Mouse (Mus musculus) hindbrain, embryonic 15.5 days (tissue): ENCODE results near the gene Igsf10. TPM values are rescaled to one million over a fixed set of nuclear protein-coding genes. Genes with fewer than 3 reads are reported as not detected.
A peak's percentile ranks its signal among the peaks of the same experiment; 100 is the strongest.
"Not testable (repeated sequence)": the region's sequence is repeated elsewhere in the genome, so short reads cannot be mapped to it uniquely, and the experiment has no call there.

Source experiments
- ATAC-seq: fragments of 200-750 bp; cut with Nextera tagmentation; 2 replicates; pipeline ENCODE4 v1.8.0; 2017; ENCODE audit warnings: low read depth, moderate number of reproducible peaks, moderate TSS enrichment; ENCODE audit not compliant: low FRiP score
- H3K27ac ChIP-seq: fragments of 300-500 bp; sonication (generic); replicated peaks from 2 replicates; pipeline ENCODE4 v1.5.1; 2015; ENCODE audit warnings: mild to moderate bottlenecking, inconsistent platforms
- H3K27me3 ChIP-seq: fragments of 300-500 bp; sonication (generic); 2 replicates; pipeline ENCODE4 v1.6.1; 2015; ENCODE audit warnings: control low read depth, inconsistent platforms
- H3K36me3 ChIP-seq: fragments of 300-500 bp; sonication (generic); 2 replicates; pipeline ENCODE4 v1.6.1; 2015; ENCODE audit warnings: control low read depth, inconsistent platforms
- H3K4me1 ChIP-seq: fragments of 300-500 bp; sonication (generic); replicated peaks from 2 replicates; pipeline ENCODE4 v1.6.1; 2015; ENCODE audit warnings: control low read depth, inconsistent platforms
- H3K4me2 ChIP-seq: fragments of 300-500 bp; sonication (generic); 2 replicates; pipeline ENCODE4 v1.6.1; 2015; ENCODE audit warnings: moderate library complexity, mild to moderate bottlenecking, inconsistent platforms
- H3K4me3 ChIP-seq: fragments of 300-500 bp; sonication (generic); 2 replicates; pipeline ENCODE4 v1.5.1; 2015; ENCODE audit warnings: mild to moderate bottlenecking, inconsistent platforms
- H3K9ac ChIP-seq: fragments of 300-500 bp; sonication (generic); 2 replicates; pipeline ENCODE4 v1.6.1; 2015; ENCODE audit warnings: inconsistent platforms
- H3K9me3 ChIP-seq: fragments of 300-500 bp; sonication (generic); 2 replicates; pipeline ENCODE4 v1.6.1; 2016; ENCODE audit warnings: control low read depth, inconsistent platforms
- WGBS: fragments of 180-500 bp; shearing (Covaris S2); methylation state at CpG from one replicate; pipeline ENCODE4 v1.1.7; 2015; 5-methylcytosine and 5-hydroxymethylcytosine counted together
- polyA plus RNA-seq: library from polyadenylated mRNA; unstranded; fragments of >200 nt; fragmentation: Nextera tagmentation; extraction: Ambion mirVana; gene quantifications from 2 replicates; pipeline ENCODE4 v1.2.1, GENCODE M21; 2015

Igsf10 gene
- polyA plus RNA-seq = 2.6 and 4.4 TPM in 2 replicates

DNA sequence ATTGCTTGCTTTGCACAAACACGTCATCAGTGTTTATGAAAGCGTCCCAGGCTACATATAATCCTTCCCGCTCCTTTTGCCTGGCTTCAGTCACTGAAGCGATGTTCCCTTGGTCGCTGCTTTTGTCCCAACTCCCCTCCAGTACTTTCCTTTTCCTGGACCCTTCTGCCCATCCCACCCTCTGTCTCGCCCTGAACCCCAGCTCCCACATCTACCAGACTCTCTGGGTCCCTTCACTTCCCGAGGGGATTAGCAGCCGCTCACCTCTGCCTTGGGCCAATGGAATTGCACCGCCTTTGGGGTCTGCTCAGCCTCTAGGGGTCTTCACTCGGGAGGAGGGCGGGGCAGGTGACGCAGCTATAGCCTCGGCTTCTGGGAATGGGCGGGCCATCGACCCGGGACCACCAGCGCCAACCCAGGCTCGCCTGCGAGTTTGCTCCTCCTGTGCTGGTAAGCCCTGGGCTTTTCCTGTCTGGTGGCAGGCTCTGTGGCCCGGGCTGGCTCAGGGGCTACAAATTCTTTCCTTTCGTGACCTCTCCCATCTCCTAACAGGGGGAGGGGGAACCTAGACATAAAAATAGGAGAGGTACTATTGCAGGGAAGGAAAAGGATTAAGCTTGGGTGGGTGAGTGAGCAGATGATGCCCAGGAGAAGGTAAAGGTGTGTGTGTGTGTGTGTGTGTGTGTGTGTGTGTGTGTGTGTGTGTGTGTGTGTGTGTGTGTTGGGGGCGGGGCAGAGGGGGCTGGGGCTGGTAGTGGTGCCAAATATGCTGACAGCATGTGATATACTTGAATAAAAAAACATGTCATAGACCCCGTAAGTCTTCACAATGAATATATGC lies at the start of gene Igsf10:
Gene Igsf10 (minus strand): TSS at position 330 of the 841 bp plus-strand sequence.
- peak within 1 kb of the TSS; percentile 65 for H3K4me2 ChIP-seq
- peak within 1 kb of the TSS; percentile 80 for H3K27ac ChIP-seq
- 3% methylated on average over 23 of the region's 23 CpGs for WGBS
- H3K27me3 ChIP-seq = no peaks in the 10 kb centered on the region
- no peaks in the 10 kb centered on the region for H3K36me3 ChIP-seq
- H3K4me3 ChIP-seq = peak within 1 kb of the TSS; percentile 93
- peak; percentile 96 for ATAC-seq
- H3K4me1 ChIP-seq = peaks cover 10% of the 10 kb centered on the region; the same call in 1 of the 2 replicates
- H3K9ac ChIP-seq = peak within 1 kb of the TSS; percentile 77
- no peaks in the 10 kb centered on the region for H3K9me3 ChIP-seq

DNA sequence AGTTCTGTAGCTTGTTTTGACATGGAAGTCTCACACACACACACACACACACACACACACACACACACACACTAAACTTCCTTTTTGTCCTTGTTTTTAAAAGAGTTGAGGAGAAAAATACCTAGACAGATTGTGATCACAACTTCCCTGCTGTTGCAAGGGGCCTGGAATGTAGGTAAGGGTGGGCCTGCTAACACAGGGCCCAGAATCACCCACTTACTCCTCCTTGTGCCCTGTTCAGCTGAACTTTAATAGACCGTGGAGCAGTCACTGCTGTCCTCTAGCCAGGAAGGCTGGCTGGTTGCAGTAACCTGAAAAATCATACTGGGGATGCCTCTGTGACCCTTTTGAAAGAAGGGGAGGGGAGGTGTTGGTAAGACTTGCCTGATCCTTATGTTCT lies 41.4 kb upstream of the Igsf10 start:
- ATAC-seq = no peak
- Histone ChIP-seq H3K4me3 (no peak overlapping the region), H3K27me3 (no peaks in the 10 kb centered on the region), H3K4me1 (no peaks in the 10 kb centered on the region), H3K9ac (no peak overlapping the region), H3K4me2 (no peak overlapping the region), H3K36me3 (no peaks in the 10 kb centered on the region), H3K9me3 (no peaks in the 10 kb centered on the region), H3K27ac (no peak overlapping the region)
- WGBS = 84% methylated on average over 1 of the region's 1 CpGs

GRCm38 (mm10) chr3:59385000-59385399 lies 40.8 kb upstream of the Igsf10 start:
- H3K27ac ChIP-seq = no peak overlapping the region
- no peaks in the 10 kb centered on the region for H3K36me3 ChIP-seq
- H3K4me2 ChIP-seq = no peak overlapping the region
- H3K4me1 ChIP-seq = no peaks in the 10 kb centered on the region
- WGBS = 88% methylated on average over 3 of the region's 3 CpGs
- no peak overlapping the region for H3K9ac ChIP-seq
- no peak for ATAC-seq
- no peaks in the 10 kb centered on the region for H3K9me3 ChIP-seq
- H3K4me3 ChIP-seq = no peak overlapping the region
- H3K27me3 ChIP-seq = no peaks in the 10 kb centered on the region

GRCm38 (mm10) chr3:59384321-59384720 lies 40.1 kb upstream of the Igsf10 start:
- ATAC-seq = no peak
- Histone ChIP-seq H3K4me2 (no peak overlapping the region), H3K27me3 (no peaks in the 10 kb centered on the region), H3K9ac (no peak overlapping the region), H3K9me3 (no peaks in the 10 kb centered on the region), H3K36me3 (no peaks in the 10 kb centered on the region), H3K4me1 (no peaks in the 10 kb centered on the region), H3K4me3 (no peak overlapping the region), H3K27ac (no peak overlapping the region)
- 73% methylated on average over 2 of the region's 2 CpGs for WGBS

- H3K9ac ChIP-seq, H3K27me3 ChIP-seq, H3K36me3 ChIP-seq, H3K27ac ChIP-seq, H3K4me2 ChIP-seq, H3K4me1 ChIP-seq, ATAC-seq, H3K9me3 ChIP-seq, H3K4me3 ChIP-seq: not testable (repeated sequence)
- 90% methylated on average over 1 of the region's 1 CpGs for WGBS
Observed at GRCm38 (mm10) chr3:59378791-59379190, 34.6 kb upstream of the Igsf10 start.

DNA sequence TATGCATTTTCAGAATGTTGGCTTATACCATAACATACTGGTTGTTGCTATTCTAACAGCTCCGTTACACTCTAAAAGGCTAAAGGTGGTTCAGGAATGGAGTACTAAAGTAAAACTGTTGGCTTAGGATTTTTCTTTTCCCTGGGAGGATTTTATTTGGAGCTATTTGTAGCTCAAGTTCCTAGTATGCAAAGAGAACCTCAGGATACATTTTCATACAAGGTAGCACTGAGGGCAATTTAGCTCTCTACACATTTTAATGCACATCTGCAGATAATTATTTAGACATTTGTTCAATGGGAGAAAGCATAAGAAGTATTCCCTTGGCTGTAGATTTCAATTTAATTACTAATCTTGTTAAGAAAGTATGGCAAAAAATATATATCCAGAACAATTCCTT lies 17.7 kb upstream of the Igsf10 start:
- Histone ChIP-seq H3K4me3 (no peak overlapping the region), H3K36me3 (no peaks in the 10 kb centered on the region), H3K4me2 (no peak overlapping the region), H3K9me3 (no peaks in the 10 kb centered on the region), H3K27me3 (no peaks in the 10 kb centered on the region), H3K27ac (no peak overlapping the region), H3K9ac (no peak overlapping the region), H3K4me1 (no peaks in the 10 kb centered on the region)
- no peak for ATAC-seq
- WGBS = 90% methylated on average over 1 of the region's 1 CpGs

DNA sequence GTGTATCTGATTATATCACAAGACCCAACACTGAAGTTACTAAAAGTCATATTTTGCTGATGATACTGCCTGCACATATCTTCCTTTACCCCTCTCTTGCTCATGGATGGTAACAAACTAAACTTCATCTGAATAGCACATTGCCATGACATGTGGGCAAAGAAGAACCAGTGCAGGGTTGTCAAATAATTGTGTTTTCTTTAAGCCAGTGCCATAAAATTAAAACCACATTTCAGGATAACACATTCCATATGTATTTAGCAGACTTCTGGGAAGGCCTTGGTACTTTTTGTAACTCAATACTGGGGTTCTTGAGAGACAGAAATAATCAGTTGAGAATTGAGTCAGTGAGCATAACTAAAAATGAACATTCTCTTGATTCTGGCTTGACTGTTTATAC lies 15.9 kb upstream of the Igsf10 start:
- no peaks in the 10 kb centered on the region for H3K27me3 ChIP-seq
- no peaks in the 10 kb centered on the region for H3K9me3 ChIP-seq
- no peak for ATAC-seq
- H3K27ac ChIP-seq = no peak overlapping the region
- no peak overlapping the region for H3K4me2 ChIP-seq
- H3K9ac ChIP-seq = no peak overlapping the region
- no peaks in the 10 kb centered on the region for H3K36me3 ChIP-seq
- H3K4me3 ChIP-seq = no peak overlapping the region
- no peaks in the 10 kb centered on the region for H3K4me1 ChIP-seq

DNA sequence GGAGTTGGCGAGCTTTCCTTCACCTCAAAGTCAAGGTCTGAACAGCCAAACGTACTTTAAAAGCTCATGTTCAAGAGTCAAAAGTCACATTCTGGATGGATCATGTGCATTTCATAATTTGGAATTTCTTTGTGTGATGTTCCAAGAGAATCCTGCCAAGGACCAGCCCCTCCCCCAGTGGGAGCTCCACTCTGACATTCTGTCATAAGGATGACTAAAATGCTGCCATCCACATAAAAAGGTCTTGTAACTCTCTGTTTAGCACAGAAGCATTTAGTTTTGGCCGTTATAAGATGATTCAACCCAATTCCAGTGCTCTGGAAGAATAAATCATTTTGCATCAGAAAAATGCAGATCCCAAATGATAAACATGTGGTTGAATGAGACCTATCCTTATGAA lies 10.0 kb upstream of the Igsf10 start:
- 94% methylated on average over 3 of the region's 3 CpGs for WGBS
- no peak overlapping the region for H3K27ac ChIP-seq
- no peaks in the 10 kb centered on the region for H3K4me1 ChIP-seq
- H3K36me3 ChIP-seq = no peaks in the 10 kb centered on the region
- H3K9ac ChIP-seq = no peak overlapping the region
- H3K4me2 ChIP-seq = no peak overlapping the region
- no peak overlapping the region for H3K4me3 ChIP-seq
- ATAC-seq = no peak
- H3K9me3 ChIP-seq = no peaks in the 10 kb centered on the region
- H3K27me3 ChIP-seq = no peaks in the 10 kb centered on the region

- H3K27me3 ChIP-seq = no peaks in the 10 kb centered on the region
- no peak overlapping the region for H3K27ac ChIP-seq
- H3K9me3 ChIP-seq = no peaks in the 10 kb centered on the region
- H3K36me3 ChIP-seq = no peaks in the 10 kb centered on the region
- no peak overlapping the region for H3K4me3 ChIP-seq
- H3K9ac ChIP-seq = no peak overlapping the region
- no peaks in the 10 kb centered on the region for H3K4me1 ChIP-seq
- H3K4me2 ChIP-seq = no peak overlapping the region
- no peak for ATAC-seq
Observed at GRCm38 (mm10) chr3:59351768-59352167, 7.6 kb upstream of the Igsf10 start.

GRCm38 (mm10) chr3:59343026-59343425 lies 1.2 kb downstream of the Igsf10 start:
- peaks cover 10% of the 10 kb centered on the region; the same call in 1 of the 2 replicates for H3K4me1 ChIP-seq
- H3K9ac ChIP-seq = peak overlapping the region; percentile 77; the same call in 1 of the 2 replicates
- WGBS = 64% methylated on average over 4 of the region's 4 CpGs
- H3K27me3 ChIP-seq = no peaks in the 10 kb centered on the region
- H3K27ac ChIP-seq = no peak overlapping the region
- 0 out of 2 replicates have a peak, but pooled peaks cover 3% of the 10 kb centered on the region for H3K36me3 ChIP-seq
- ATAC-seq = no peak
- peak overlapping the region; percentile 65 for H3K4me2 ChIP-seq
- peak overlapping the region; percentile 93 for H3K4me3 ChIP-seq
- H3K9me3 ChIP-seq = no peaks in the 10 kb centered on the region

GRCm38 (mm10) chr3:59341647-59342427 lies 2.4 kb downstream of the Igsf10 start:
- Histone ChIP-seq H3K9ac (no peak overlapping the region), H3K27me3 (no peaks in the 10 kb centered on the region), H3K36me3 (0 out of 2 replicates have a peak, but pooled peaks cover 3% of the 10 kb centered on the region), H3K4me2 (0 out of 2 replicates have a peak overlapping the region, but pooled peaks have one; percentile 11), H3K4me1 (peaks cover 10% of the 10 kb centered on the region; the same call in 1 of the 2 replicates), H3K4me3 (no peak overlapping the region), H3K27ac (no peak overlapping the region), H3K9me3 (no peaks in the 10 kb centered on the region)
- WGBS = 74% methylated on average over 11 of the region's 11 CpGs
- ATAC-seq = no peak

DNA sequence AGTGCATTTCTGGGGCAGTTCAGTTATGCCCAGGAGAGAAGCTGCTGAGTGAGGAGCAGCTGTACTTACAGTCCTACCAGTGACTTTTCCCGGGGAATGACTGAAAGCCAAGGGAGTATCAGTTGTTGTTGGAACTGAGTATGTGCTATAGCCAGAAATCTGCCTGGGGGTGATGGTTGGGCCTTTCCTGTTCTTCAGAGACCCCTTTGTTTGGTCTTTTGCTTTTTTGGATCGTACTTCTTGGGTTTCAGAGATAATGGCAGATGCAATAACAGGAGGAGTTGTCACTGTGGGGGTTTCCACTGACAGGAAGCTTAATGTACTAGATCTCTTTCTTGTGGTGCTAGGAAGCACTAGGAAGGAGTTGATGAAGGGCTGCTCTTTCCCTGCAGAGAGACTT lies 15.7 kb downstream of the Igsf10 start:
- no peak overlapping the region for H3K27ac ChIP-seq
- no peak overlapping the region for H3K4me2 ChIP-seq
- no peak overlapping the region for H3K4me3 ChIP-seq
- H3K36me3 ChIP-seq = peaks cover 7% of the 10 kb centered on the region
- no peak overlapping the region for H3K9ac ChIP-seq
- ATAC-seq = no peak
- H3K9me3 ChIP-seq = no peaks in the 10 kb centered on the region
- H3K27me3 ChIP-seq = no peaks in the 10 kb centered on the region
- H3K4me1 ChIP-seq = no peaks in the 10 kb centered on the region
- WGBS = 90% methylated on average over 2 of the region's 2 CpGs
